Mouse (Mus musculus): ENCODE data around the gene Spout1.

GRCm38 (mm10) chr2:30177700-30178675 is at the start of gene Spout1:
- TF ChIP-seq CTCF (IDR thresholded peaks at IDR 0.05; ENCODE audit: low read depth) (no peak), EP300 (IDR thresholded peaks at IDR 0.05; ENCODE audit: low read depth) (no peak)
